Mouse (Mus musculus) liver, adult 2 months (tissue): Measurements from ENCODE around the gene Tgfbr2. TPM values are rescaled to one million over a fixed set of nuclear protein-coding genes. Genes with fewer than 3 reads are reported as not detected.

Experiments used
- DNase-seq: peaks from one replicate; pipeline ENCODE4 v3.0.0-alpha.2; 2011; ENCODE audit warnings: low read depth, low spot score; ENCODE audit errors: extremely low read depth
- H3K27ac ChIP-seq: fragments of 200-500 bp; replicated peaks from 2 replicates; pipeline ENCODE4 v1.5.1; 2012; ENCODE audit warnings: low read depth, mild to moderate bottlenecking, control low read depth, inconsistent platforms, low read length; ENCODE audit not compliant: insufficient read depth
- H3K27me3 ChIP-seq: fragments of 200-500 bp; 2 replicates; pipeline ENCODE4 v1.6.1; 2012; ENCODE audit warnings: mild to moderate bottlenecking, moderate library complexity, low read length, inconsistent platforms; ENCODE audit not compliant: control insufficient read depth, insufficient read depth
- H3K36me3 ChIP-seq: fragments of 200-500 bp; 2 replicates; pipeline ENCODE4 v1.6.1; 2012; ENCODE audit warnings: low read length, inconsistent platforms; ENCODE audit not compliant: control insufficient read depth, insufficient read depth
- H3K4me1 ChIP-seq: fragments of 200-500 bp; 2 replicates; pipeline ENCODE4 v1.6.1; 2011; ENCODE audit warnings: low read length; ENCODE audit not compliant: control insufficient read depth, insufficient read depth
- H3K4me3 ChIP-seq: fragments of 200-500 bp; 2 replicates; pipeline ENCODE4 v1.5.1; 2011; ENCODE audit warnings: low read depth, mild to moderate bottlenecking, control low read depth, low read length, moderate library complexity; ENCODE audit not compliant: insufficient read depth
- H3K79me2 ChIP-seq: fragments of 200-500 bp; 2 replicates; pipeline ENCODE4 v1.6.1; 2012; ENCODE audit warnings: inconsistent platforms, mild to moderate bottlenecking, low read length, moderate library complexity; ENCODE audit not compliant: control insufficient read depth, insufficient read depth
- H3K9ac ChIP-seq: fragments of 200-500 bp; 2 replicates; pipeline ENCODE4 v1.6.1; 2012; ENCODE audit warnings: low read depth, mild to moderate bottlenecking, control low read depth, inconsistent platforms, low read length
- CTCF ChIP-seq: fragments of 200-500 bp; IDR thresholded peaks from 2 replicates; pipeline ENCODE4 v1.5.1; 2011; ENCODE audit warnings: low read depth, low read length, control low read depth
- POLR2A ChIP-seq: fragments of 200-500 bp; IDR thresholded peaks from 2 replicates; pipeline ENCODE4 v1.6.1; 2011; ENCODE audit warnings: low read length, control low read depth; ENCODE audit not compliant: insufficient read depth; ENCODE audit errors: extremely low read depth
- WGBS: fragments of 180-500 bp; shearing (Covaris S2); methylation state at CpG from one replicate; pipeline ENCODE4 v1.1.7; 2018; 5-methylcytosine and 5-hydroxymethylcytosine counted together
- polyA plus RNA-seq: library from polyadenylated mRNA; depleted of rRNA; stranded (reverse); fragments of >200 nt; gene quantifications from 2 replicates; pipeline ENCODE4 v1.2.3, GENCODE M21; 2012
- total RNA-seq: library from RNA; depleted of rRNA; stranded (reverse); fragments of >200 nt; gene quantifications from 2 replicates; pipeline ENCODE4 v1.2.3, GENCODE M21; 2014

Gene Tgfbr2
- total and polyA plus RNA-seq, 2 experiments: 8.2 to 8.3 TPM

DNA sequence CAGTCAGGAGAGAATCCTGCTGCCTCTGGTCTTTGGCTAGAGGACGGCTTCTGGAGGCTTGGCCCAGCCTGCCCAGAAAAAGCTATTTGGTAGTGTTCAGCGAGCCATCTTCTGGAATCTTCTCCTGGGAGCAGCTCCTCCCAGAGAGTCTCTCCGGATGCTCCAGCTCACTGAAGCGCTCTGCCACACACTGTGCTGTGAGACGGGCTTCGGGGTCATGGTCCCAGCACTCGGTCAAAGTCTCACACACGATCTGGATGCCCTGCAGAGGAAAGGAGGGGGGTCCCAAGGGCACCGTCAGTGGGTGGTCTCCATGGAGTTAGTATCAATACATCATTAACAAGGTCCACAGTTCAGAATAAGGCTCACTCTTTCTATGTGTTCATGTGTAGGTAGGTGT lies 84.9 kb downstream of the Tgfbr2 start:
- WGBS: 92% methylated on average over 9 of the region's 9 CpGs
- H3K4me3 ChIP-seq: no peak overlapping the region
- no peaks in the 10 kb centered on the region for H3K27me3 ChIP-seq
- H3K4me1 ChIP-seq: peaks cover 11% of the 10 kb centered on the region
- H3K27ac ChIP-seq: no peak overlapping the region
- H3K36me3 ChIP-seq: peaks cover 5% of the 10 kb centered on the region; the same call in 1 of the 2 replicates
- no peak for DNase-seq
- no peak for TF ChIP-seq CTCF
- TF ChIP-seq POLR2A: no peak
- no peaks in the 10 kb centered on the region for H3K79me2 ChIP-seq
- no peak overlapping the region for H3K9ac ChIP-seq

DNA sequence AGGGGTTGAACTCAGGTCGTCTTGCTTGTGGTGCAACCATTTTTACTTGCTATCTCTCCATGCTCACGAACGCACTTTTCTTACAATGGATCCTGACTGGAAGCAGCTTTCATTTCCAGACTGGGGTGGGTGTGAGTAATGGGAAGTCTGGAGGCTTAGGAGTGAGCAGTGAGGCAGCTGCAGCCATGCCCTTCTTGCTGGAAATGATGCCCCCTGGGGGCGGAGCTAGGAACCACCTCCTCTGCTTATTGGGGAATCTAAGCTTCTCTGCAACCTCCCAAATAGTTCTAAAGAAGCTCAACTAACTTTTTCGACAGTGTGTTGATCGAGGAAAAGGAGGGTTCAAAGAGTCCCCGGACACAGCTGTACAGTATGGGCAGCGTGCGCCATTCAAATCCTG lies 86.2 kb downstream of the Tgfbr2 start:
- H3K4me3 ChIP-seq: no peak overlapping the region
- no peak overlapping the region for H3K27ac ChIP-seq
- H3K79me2 ChIP-seq: no peaks in the 10 kb centered on the region
- H3K27me3 ChIP-seq: no peaks in the 10 kb centered on the region
- DNase-seq: no peak
- WGBS: 95% methylated on average over 9 of the region's 9 CpGs
- H3K36me3 ChIP-seq: peaks cover 5% of the 10 kb centered on the region; the same call in 1 of the 2 replicates
- peak; percentile 46 for TF ChIP-seq CTCF
- TF ChIP-seq POLR2A: no peak
- H3K4me1 ChIP-seq: peaks cover 21% of the 10 kb centered on the region
- no peak overlapping the region for H3K9ac ChIP-seq

DNA sequence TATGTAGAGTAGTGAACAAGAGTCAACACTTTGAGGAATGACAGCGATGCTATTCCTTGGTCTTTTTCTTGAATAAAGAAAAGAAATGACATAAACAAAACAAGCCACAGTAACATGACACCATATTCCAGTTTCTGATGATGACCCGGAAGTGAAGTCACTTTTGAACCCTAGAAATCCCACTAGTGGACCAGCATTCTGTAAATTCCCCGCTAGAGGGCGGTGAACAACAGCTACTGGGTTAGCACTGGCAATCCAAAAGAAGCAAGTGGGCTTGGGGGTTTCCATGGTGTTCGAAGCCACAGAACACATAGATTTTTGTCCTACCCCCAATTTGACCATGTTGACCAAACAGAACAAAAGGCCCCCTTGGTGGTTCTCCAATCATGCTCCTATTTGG lies 87.3 kb downstream of the Tgfbr2 start:
- H3K27ac ChIP-seq: no peak overlapping the region
- peak; percentile 45 for DNase-seq
- no peak overlapping the region for H3K4me3 ChIP-seq
- no peak for TF ChIP-seq POLR2A
- TF ChIP-seq CTCF: peak; percentile 60
- peaks cover 3% of the 10 kb centered on the region; the same call in 1 of the 2 replicates for H3K36me3 ChIP-seq
- H3K4me1 ChIP-seq: peaks cover 23% of the 10 kb centered on the region
- H3K79me2 ChIP-seq: no peaks in the 10 kb centered on the region
- H3K9ac ChIP-seq: no peak overlapping the region
- WGBS: 42% methylated on average over 5 of the region's 5 CpGs
- H3K27me3 ChIP-seq: no peaks in the 10 kb centered on the region

DNA sequence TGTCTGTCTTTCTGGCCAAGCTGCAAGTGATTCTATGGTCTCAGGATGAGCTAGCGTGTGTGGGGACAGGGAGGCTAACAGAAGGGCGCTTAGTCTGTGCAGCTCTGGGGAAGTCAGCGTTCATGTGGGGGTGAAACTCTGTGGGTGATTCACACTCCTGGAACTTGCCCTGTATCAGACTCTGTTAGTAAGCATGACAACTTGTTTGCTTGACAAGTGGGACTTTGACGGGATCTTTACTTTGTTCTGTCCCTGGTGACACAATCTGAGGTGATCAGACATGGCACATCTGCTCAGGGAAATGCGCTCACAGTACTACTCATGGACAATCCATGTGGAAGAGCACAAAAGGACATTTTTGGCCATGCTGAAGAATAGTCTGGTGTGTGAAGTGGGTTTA lies 87.9 kb downstream of the Tgfbr2 start:
- H3K27me3 ChIP-seq: no peaks in the 10 kb centered on the region
- H3K4me1 ChIP-seq: peaks cover 20% of the 10 kb centered on the region
- no peak overlapping the region for H3K27ac ChIP-seq
- H3K4me3 ChIP-seq: no peak overlapping the region
- no peaks in the 10 kb centered on the region for H3K79me2 ChIP-seq
- 82% methylated on average over 5 of the region's 5 CpGs for WGBS
- H3K36me3 ChIP-seq: peaks cover 2% of the 10 kb centered on the region; the same call in 1 of the 2 replicates
- H3K9ac ChIP-seq: no peak overlapping the region
- TF ChIP-seq POLR2A (no peak), CTCF (no peak)
- DNase-seq: no peak

DNA sequence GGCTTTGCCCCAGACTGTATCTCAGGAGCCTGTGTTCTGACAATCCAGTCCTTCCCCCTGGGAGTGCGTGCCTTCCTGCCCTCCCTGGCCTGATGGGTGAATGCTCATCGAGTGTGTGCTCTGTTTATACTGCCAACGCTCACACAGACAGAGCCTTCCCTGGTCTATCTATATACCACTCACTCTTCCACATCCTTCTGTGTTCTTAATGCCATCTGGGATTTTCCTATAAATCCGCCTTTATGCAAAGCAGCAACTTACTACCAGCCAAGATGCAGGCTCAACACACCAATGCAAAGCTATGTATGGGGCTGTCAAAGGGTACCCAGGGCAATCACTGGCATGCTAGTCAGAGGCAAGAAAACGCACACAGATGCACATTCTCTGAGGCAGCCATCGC lies 89.2 kb downstream of the Tgfbr2 start:
- Histone ChIP-seq H3K79me2 (no peaks in the 10 kb centered on the region), H3K4me3 (no peak overlapping the region), H3K27ac (no peak overlapping the region), H3K4me1 (peaks cover 13% of the 10 kb centered on the region), H3K27me3 (no peaks in the 10 kb centered on the region), H3K9ac (no peak overlapping the region), H3K36me3 (peaks cover 2% of the 10 kb centered on the region; the same call in 1 of the 2 replicates)
- DNase-seq: no peak
- WGBS: 87% methylated on average over 6 of the region's 6 CpGs
- TF ChIP-seq CTCF (no peak), POLR2A (no peak)

DNA sequence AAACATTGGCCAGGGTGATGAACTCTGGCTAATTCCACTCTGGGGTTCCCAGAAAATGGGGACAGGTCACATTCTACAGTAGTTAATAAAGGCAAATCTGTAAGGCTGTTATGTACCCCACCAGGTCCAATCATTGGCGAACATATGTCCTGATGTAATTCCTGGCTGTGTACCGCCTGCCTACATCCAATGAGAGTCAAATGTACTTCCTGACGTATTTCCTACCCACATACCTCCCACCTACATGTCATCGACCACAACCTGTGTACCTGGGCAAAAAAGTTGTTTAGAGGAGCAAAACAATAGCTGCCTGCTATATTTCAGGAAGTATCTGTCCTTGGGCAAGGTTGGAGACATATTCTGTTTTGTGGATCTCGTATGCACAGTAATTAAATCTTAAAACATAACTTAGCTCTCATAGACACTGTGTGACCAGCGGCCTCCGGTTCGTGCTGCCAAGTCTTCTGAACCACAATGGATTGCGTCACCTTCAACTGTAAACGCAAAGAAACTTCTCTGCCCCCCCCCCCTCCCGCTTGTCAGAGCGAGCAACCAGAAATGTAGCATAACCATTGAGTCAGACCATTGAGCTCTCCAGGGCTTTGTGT lies 90.7 kb downstream of the Tgfbr2 start:
- H3K27ac ChIP-seq: no peak overlapping the region
- DNase-seq: peak; percentile 66

More for the DNA sequence above, 90.7 kb downstream of the Tgfbr2 start:
- Histone ChIP-seq H3K27me3 (no peaks in the 10 kb centered on the region), H3K4me1 (peaks cover 12% of the 10 kb centered on the region), H3K36me3 (no peaks in the 10 kb centered on the region), H3K9ac (no peak overlapping the region), H3K79me2 (no peaks in the 10 kb centered on the region), H3K4me3 (no peak overlapping the region)
- 45% methylated on average over 12 of the region's 12 CpGs for WGBS
- TF ChIP-seq POLR2A: no peak
- TF ChIP-seq CTCF: no peak
